Mouse (Mus musculus) activated CD4-positive, CD25-positive, alpha-beta regulatory T cell, adult 9 weeks (primary cell): ENCODE measurements around the gene Cdh16. TPM values are rescaled to one million over a fixed set of nuclear protein-coding genes. Genes with fewer than 3 reads are reported as not detected.

Source experiments
- polyA plus RNA-seq: library from polyadenylated mRNA; unstranded; fragments of 100-300 nt; shearing (Covaris generic); gene quantifications from one replicate; pipeline ENCODE4 v1.2.1, GENCODE M21; 2017

Gene Cdh16
- polyA plus RNA-seq = not detected

DNA sequence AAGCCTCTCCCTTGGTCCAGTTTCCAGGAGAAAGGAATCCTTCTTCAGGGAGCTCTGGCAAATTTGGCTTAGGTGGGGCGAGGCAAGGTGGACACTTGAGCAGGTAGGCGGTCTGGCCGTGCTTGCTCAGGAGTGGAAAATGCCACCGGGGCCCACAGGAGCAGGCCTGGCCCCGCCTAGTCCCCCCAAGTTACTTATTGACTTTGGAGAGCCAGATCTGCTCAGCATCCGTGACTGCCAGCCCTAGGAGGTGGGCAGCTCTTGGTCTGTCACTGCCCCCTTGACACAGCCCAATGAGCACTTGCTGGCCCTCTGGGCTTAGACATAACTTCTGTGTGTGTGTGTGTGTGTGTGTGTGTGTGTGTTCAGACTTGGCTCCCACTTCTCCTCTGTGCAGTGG is at the start of gene Cdh16:
TSS of gene Cdh16 (minus strand) at position 236 of the 400 bp plus-strand sequence.

DNA sequence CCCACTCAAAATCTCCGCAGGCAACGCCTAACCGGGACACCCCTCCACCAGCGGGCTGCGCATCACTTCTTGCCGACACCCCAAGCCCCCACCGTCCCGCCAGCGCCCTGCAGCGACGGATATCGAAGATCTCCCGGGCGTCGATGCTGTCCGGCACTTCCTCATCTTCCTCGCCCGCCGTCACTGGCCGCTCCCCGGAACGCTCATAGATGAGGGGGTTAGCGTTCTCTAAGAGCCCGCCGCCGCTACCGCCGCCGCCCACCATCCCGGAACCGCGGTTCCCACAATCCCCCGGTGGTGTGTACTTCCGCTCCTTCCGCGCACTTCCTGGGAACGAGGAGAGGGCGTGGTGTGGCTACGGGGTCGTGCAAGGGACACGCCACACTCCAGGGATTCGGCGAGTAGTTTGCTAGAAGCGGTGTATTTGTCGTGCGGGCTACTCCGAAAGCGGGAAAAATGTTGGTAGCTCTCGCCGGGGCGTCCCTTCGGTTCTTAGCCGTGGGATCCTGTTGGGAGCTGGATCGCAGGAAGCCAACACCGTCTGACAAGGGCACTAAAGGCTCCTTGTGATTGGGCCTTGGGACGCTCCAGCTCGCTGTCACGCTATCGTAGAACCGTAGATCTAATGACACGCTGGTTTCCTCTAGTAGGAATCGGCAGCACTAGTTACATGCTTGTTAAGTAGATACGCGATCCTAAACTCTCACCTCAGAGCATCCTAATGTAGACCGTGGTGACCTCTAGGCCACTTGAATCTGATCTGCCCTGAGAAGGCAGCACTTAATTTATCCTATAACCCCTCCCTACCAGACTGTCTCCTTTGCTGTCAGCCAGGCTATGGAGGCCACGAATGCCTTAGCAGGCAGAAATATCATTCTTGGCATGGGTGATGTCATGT is 17.5 kb upstream of the Cdh16 start, which contains the start of gene Ciao2b:
TSS of gene Ciao2b (minus strand) at position 540 of the 898 bp plus-strand sequence.

DNA sequence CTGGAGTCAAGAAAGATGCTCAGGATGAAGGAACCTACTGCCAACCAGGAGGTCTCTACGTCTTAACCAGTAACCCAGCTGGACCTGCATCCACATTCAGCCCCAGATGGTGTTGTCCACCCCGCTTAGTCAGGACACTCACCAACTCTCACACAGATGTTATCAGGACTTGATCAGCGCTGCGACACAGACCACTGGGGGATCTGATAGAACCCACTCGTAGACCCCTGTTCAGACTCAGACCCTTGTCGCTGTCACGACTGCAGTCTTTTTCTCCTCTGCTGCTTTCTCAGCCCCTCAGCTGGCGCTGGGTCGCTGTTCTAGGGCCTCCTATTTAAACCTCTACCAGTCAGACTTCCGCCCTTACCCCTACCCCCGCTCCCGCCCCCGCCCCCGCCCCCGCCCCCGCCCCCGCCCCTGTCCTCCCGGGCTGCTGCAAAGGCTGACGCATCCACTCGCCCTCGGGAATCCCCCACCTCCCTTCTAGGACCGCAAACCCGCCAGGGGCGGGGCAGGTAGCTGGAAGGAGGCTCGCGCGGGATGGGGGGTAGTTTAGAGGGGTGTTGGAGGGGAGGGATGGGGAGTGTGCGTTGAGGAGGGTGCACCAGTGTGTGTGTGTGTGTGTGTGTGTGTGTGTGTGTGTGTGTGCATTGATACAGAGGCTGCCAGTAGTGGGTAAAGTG is 6.9 kb upstream of the Cdh16 start, which contains the start of gene Rrad:
TSS of gene Rrad (minus strand) at position 347 of the 683 bp plus-strand sequence.

DNA sequence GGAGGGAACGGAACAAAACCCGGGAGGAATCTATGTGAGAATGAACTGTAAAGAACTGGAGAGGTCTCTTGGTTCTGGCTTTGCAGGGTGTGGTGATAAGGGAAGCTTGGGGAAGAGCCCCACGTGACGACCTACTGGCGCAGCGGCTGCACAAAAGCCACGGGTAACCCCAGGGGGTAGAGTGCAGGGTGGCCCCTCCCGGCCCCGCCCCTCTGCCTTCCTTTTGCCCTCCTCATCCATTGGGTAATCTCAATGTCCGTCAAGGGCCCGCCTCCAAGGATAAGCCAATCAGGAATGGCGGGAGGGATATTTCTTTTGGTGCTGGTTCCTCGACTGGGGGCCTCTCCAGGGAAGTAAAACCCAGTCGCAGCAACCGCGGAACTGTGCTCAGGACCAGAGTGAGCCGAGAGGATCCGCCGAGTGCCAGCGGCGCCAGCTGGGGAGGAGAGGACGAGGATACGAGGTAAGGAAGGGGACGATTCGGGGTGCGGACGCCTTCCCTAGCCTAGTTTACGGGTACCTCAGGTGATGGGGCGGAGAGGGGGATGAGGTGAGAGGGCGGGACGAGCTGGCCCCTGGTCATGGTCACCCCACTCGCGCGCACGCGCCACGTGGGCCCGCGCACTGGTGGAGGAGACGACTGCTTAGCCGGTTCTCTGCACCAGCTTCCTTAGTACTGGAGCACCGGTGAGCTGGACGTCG is 32.9 kb downstream of the Cdh16 start, which contains the start of gene Pdp2:
TSS of gene Pdp2 (plus strand) at position 319 of the 702 bp plus-strand sequence.

Other genes with a start within 250 kb of the Cdh16 start
- gene Cmtm4, start 228.6 kb downstream of the Cdh16 start, polyA plus RNA-seq = 0.20 TPM
- 41.9 TPM for gene Dync1li2, start 181.3 kb downstream of the Cdh16 start, polyA plus RNA-seq
- gene Terb1, start 114.5 kb downstream of the Cdh16 start, polyA plus RNA-seq = 0.10 TPM
- gene Nae1, start 89.8 kb downstream of the Cdh16 start, polyA plus RNA-seq = 92.9 TPM
- gene Car7, start 89.7 kb downstream of the Cdh16 start, polyA plus RNA-seq = 2.7 TPM
- 6.7 TPM for gene Pdp2, start 32.9 kb downstream of the Cdh16 start, polyA plus RNA-seq
- gene Rrad, start 6.9 kb upstream of the Cdh16 start, polyA plus RNA-seq = 32.8 TPM
- gene Ciao2b, start 17.6 kb upstream of the Cdh16 start, polyA plus RNA-seq = 153 TPM
- gene Ces2a, start 109.6 kb upstream of the Cdh16 start, polyA plus RNA-seq = not detected
- gene Ces2b, start 207.2 kb upstream of the Cdh16 start, polyA plus RNA-seq = not detected
- 22.6 TPM for gene Ces2c, start 222.7 kb upstream of the Cdh16 start, polyA plus RNA-seq